Comparison of ENCODE assay signal across 14 mouse cellular contexts in genomic region chr2:103117212-103117611, GRCm38 (mm10).
"Had no signal": no experiment of that assay in that cellular context is flagged by ENCODE, and none has a peak within 500 bp of the region (broad histone marks: within the 10 kb centered on the region; RNA-seq: fewer than 3 reads in every experiment).

No protein-coding gene starts in this region.

- ATAC-seq: midbrain, embryonic 16.5 days had no signal

- H3K9ac ChIP-seq: limb, embryonic 12.5 days; liver, embryonic 14.5 days; lung, embryonic 14.5 days; midbrain, embryonic 12.5 days had no signal

- H3K4me2 ChIP-seq: limb, embryonic 12.5 days; lung, embryonic 14.5 days; midbrain, embryonic 12.5 days had no signal

- H3K36me3 ChIP-seq: limb, embryonic 12.5 days; midbrain, embryonic 12.5 days had no signal

- DNase-seq: kidney, adult 9 months; kidney, postnatal 36 days; layer of hippocampus, adult 9-11 months; layer of hippocampus, postnatal 36 days; liver; lung, embryonic 14.5 days; lung, postnatal 14 days; right cerebral cortex, postnatal 25 days; thymus, postnatal 4 days had no signal

- H3K27me3 ChIP-seq: limb, embryonic 12.5 days; midbrain, embryonic 12.5 days had no signal

- H3K4me1 ChIP-seq: limb, embryonic 12.5 days; midbrain, embryonic 12.5 days had no signal

- H3K9me3 ChIP-seq: limb, embryonic 12.5 days; midbrain, embryonic 12.5 days had no signal

- H3K4me3 ChIP-seq: limb, embryonic 12.5 days; midbrain, embryonic 12.5 days had no signal

- H3K27ac ChIP-seq: kidney, postnatal 0 days; limb, embryonic 12.5 days; liver, embryonic 14.5 days; midbrain, embryonic 12.5 days had no signal
